Mouse (Mus musculus) megakaryocyte-erythroid progenitor cell, adult 5-6 weeks (primary cell): ENCODE measurements around the gene Stard10. TPM values are rescaled to one million over a fixed set of nuclear protein-coding genes. Genes with fewer than 3 reads are reported as not detected.

ENCODE experiments used
- ATAC-seq: replicated peaks from 2 replicates; pipeline ENCODE4 v1.8.0; 2016; ENCODE audit warnings: mild to moderate bottlenecking, inconsistent platforms; ENCODE audit not compliant: severe bottlenecking, poor library complexity, low FRiP score, low TSS enrichment
- total RNA-seq, 2 experiments: library from RNA; stranded (forward) in 1 of 2; stranded (reverse) in 1 of 2; fragments of 200-1000, 215-1000 nt in 1 of 2; fragments of >200 nt in 1 of 2; fragmentation: Nextera tagmentation in 1 of 2; gene quantifications; 2 replicates each; pipeline ENCODE4 v1.2.3; 2014 to 2017

The Stard10 gene
- total RNA-seq, 2 experiments from 2014 or later = 198 to 310 TPM

DNA sequence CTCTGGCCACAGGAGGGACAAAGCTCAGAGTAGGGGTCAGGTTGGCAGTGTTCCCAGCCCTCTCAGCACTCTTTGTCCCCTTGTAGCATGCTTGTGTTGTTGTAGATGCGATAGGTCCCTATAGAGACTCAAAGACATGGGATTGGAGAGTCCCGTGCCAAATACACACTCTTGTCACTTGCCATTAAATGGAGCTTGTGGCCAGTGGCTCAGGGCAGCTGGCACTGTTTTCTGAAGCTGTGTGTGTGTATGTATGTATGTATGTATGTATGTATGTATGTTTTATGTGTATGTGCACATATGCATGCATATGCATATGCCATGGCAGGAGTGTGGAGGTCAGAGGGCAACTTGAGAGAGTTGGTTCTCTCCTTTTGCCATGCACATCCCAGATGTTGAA lies 10.9 kb downstream of the Stard10 start:
- ATAC-seq = no peak

DNA sequence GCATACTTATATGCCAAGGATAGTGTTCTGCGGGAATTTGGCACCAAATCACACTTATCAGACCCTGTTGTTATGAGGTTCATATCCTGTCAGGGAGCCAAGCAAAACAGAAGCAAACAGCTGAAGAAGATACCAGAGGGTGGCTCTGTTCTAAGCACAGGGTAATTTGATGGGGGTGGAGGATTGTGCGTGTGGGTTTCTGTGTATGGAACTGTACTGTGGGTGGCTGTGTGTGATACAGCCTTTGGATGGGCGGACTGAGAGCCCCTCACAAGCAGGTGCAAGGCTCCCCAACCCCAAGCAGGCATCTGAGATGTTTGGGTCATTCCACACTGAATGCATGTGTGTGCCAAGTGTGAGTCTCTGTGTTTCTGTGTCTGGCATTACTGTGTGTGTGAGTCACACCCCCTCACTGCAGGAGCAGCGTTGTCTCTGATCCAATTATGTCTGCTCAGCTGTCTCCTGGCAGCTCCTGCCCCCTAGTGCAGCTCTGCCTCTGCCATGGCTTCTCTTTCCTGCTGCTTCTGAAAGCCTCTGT lies 11.8 kb downstream of the Stard10 start:
- peak; percentile 48 for ATAC-seq

DNA sequence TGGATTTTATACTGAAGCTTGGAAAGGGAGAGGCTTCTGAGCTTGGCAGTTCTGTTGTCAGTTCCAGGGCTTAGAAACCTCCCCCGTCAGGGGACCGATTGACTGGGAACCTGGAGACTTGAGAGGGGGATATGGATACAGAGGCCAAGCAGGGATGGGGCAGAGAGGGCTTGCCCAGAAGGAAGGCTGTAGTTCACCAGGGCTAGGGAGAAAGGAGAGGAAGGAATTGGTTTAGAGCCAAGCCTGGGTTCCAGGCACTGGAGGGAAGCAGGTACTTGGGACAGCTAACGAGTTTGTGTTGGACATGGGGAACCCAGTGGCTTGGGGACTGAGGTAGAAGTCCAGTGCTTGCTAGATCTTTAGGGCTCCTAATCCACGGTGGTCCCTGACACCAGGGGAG lies 12.7 kb downstream of the Stard10 start:
- no peak for ATAC-seq

DNA sequence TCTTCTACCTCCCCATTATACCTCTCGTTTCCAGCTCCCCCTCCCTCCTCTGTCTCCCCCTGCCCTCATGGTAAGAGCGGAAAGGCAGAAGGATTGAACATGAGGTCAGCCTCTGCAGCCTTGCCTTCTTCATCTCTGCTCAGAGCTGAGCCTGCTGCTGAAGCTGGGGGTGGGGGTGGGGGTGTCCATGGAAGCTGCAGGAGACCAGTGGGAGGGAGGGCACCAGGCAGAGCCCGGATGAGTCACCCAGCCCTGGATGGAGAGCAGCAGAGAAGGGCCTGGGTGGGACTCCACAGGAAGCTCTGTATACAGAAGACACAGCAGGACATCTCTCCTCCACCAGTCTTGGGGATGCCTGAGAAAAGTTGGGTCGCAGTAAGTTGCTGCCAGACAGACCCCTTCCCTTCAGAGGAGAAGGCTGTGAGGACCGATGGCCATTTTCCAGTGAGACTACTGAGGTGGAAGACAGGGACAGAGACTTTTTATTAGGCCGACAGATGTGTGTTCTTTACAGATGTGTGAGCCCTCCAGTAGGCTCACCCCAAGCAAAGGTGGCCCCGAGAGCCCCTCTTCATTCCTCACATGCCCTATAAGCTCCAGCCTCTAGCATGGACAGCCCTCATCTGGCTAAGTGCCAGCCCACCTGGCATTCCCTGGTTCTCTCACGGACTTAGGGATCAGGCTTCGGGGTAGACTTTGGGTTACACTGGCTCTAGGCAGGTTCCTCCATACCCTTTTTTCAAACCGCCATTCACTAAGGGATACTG lies 13.4 kb downstream of the Stard10 start:
- no peak for ATAC-seq

DNA sequence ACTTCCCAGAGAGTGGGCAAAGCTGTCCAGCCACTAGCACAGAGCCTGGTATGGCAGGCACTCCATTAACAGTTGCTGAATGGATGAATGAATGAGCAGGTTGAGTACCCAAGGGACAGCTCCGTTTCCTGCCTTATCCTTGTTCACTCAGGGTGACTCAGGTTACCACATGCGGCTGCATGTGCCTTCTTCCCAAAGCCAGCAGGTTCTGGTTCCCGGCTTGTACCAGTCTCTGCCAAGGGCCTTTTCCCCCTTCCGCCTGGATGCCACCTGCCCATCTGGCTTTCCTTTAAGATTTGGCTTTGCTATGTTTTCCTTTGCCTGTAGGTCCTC lies 13.9 kb downstream of the Stard10 start:
- no peak for ATAC-seq

DNA sequence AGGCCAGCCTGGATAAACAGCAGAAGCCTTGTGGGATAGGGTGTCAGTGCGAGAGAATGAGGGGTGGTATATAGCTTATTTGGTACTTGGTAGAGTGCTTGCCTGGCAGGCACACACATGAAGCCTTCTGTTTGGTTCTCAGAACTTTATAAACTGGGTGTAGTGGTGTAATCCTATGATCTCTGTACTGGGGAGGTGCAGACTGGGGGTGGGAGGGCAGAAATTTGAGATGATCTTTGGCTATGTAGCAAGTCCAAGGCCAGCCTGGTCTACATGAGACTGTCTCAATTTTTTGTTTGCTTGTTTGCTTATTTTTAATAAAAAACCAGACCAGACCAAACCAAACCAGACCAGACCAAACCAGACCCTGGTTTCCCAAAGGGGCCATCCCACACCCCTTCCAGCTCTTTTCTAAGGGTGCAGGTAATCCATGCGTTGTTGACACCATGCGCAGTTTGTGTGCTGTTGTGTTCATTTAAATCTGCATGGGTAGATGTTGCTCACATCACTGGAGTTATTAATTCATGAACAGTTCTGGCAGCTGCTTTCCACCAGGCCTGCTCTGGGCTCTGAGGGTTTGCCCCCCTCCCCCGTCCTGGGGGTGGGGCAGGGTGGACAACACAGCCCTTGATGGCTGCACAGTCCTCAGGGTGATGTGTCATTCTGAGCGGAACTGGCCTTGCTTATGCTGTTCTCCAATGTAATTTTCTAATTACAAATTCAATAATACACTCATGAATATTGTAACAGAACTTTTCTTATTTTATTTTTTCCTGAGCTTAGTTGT lies 15.4 kb downstream of the Stard10 start:
- no peak for ATAC-seq

DNA sequence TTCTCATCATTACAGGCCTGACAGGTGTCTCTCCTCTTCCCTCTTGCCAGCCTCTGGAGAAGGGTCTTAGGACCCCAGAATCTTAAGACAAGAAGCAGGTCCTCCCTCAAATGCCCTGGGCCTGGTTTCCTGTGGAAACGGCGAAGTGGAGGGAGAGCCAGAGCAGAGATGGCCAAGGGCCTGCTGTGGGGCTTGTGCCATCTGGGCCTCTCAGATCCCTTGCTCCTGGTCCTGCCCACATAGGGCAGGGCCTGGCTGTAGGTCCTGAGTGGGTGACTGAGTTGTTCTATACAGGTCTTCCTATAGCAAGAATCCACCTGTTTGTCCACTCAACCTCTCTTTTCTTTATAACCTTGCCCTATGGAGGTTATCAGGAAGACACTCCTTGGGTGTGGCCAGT lies 18.3 kb downstream of the Stard10 start:
- ATAC-seq = no peak

DNA sequence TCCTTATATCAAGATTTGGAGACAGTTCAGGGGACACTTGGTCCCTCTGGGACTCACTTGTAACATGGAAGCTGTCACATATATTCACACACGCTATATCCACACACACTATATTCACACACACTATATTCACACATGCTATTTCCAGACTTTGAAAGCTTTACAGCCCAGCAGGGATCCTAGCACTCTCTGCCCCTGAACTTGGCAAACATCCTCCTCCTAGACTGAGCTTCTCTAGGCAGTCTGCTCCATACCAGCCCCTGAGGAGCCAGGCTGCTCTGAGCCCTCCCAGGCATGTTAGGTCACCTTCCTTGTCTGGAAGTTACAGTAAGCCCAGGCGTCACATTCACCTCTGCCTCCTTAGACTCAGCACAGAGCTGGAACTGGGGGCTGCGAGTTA lies 19.8 kb downstream of the Stard10 start:
- no peak for ATAC-seq

DNA sequence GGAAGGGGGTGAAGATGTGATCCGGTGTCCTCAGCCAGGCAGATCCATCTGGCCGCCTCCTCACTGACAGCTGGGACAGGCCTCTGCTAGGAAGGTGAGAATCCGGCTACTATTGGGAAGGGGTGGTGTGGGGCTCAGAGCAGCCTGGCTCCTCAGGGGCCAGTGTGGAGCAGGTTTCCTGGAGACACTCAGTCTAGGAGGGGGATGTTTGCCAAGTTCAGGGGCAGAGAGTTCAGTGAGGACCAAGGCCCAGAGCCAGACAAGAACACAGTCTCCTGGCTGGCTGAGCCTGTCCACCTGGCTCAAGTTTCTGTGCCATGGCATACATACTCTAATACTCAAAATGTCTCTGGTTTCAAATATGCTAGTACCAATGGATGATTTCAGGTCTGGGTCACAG lies 20.5 kb downstream of the Stard10 start:
- ATAC-seq = no peak

DNA sequence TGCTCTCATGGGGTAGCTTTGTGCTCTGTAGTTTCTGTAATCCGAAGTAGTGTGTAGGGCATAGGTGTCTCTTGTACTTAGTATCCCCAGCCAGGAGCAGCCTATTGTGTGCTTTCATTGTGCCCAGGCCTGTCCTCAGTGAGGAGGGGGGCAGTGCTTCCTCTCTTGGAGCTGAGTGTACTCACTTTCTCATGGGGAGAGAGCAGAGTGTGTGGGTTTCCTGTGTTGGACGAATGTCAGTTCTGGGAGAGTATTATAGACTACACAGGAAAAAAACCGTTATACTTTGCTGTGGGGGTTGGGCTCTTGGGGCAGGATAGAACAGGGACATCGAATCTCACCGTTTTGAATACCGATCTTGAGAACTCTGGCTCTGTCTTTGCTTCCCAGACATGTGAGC lies 24.5 kb downstream of the Stard10 start:
- no peak for ATAC-seq

DNA sequence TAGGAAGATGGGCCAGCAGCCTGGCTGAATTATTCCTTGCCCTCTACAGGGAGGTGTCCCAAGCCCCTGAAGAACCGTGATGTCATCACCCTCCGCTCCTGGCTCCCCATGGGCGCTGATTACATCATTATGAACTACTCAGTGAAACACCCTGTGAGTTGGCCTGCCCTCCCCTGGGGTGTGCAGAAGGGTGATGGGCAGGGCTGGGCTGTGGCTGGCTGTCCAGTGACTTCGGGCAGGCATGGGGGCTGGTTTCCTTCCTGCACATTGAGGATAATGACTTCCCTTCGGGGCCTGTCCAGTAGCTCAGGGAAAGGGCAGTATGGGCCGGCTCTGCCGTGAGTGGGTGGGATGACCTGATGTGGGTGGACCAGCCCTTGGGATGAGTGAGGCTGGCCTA lies 26.2 kb downstream of the Stard10 start:
- ATAC-seq = no peak

DNA sequence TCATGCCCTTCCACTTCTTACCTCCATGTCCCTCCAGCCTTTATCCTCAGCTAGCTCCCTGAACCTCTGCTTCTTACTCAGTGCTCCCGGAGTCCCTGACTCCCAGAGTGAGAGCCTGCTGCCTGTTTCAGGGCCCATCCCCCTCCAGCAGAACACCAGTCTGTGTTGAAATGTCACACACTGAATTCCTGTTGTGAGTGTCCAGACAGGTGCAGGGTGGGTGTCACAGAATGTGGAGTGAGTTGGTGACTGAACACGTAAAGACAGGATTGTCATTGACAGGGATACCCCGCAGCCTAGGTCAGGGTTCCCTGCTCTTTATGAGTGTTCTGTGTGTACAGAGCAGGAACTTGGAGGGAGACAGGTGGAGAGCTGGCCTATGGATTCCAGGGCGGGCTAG lies 28.0 kb downstream of the Stard10 start:
- ATAC-seq = no peak

DNA sequence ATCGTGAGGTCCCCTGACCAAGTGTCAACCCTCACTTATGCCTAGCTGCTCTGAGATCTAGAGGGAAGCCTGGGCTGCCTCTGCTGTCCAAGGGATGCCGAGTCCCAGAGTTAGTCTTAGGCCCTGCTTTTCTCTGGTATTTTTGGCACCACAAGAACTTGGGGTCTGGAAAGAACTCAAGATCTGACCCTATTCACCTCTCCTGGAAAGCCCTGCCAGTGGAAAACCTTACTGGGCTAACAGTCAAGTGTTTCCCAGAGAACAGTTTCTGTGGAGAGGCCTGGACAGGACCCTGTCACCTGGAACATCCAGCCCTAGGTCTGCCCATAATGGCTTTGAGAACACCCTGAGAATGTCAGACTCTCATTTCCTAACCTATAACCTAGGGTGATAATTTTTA lies 30.1 kb downstream of the Stard10 start:
- no peak for ATAC-seq

DNA sequence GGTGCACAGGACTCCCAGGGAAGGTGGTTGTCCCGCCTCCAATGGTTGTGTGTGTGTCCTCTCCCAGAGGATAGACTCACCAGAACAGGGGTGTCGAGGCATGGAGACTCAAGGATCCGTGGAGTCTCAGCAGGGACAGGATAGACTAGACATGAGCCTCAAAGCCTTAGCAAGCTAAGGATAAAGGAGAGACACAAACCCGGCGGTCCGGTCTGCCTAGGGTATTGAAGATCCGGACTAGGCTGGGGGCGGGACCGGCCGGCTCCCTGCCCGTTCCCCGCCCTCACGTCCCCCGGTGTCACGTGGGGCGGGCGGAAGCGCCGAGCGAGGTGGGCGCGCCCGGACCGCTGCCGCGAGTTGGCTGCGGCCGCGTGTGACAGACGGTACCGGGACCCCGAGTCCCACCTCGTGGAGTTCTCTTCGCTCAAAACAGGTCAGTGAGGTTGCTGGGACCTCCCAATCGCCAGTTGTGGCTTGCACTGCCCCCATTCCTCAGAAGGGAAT lies 30.9 kb downstream of the Stard10 start, which contains the start of gene Arap1:
Gene Arap1 (plus strand): TSS at position 301 of the 504 bp plus-strand sequence.
- ATAC-seq = peak; percentile 73

DNA sequence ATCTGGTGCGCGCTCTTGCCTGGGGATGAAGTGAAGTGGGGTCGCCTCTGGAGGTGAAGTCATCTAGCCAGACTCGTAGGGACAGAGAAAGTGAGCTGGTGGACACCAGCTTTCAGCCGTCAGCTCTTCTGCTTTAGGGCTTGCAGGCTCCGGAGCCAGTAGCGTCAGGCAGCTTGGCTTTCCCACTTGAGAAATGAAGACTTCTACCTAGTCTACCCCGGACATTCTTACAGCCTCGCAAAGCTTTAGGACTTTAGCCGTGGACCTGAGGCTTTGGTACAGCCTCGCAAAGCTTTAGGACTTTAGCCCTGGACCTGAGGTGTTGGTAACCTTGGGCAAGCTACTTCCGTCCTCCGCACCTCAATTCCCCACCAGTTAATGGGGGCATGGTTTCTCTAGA lies 31.4 kb downstream of the Stard10 start:
- ATAC-seq = no peak

DNA sequence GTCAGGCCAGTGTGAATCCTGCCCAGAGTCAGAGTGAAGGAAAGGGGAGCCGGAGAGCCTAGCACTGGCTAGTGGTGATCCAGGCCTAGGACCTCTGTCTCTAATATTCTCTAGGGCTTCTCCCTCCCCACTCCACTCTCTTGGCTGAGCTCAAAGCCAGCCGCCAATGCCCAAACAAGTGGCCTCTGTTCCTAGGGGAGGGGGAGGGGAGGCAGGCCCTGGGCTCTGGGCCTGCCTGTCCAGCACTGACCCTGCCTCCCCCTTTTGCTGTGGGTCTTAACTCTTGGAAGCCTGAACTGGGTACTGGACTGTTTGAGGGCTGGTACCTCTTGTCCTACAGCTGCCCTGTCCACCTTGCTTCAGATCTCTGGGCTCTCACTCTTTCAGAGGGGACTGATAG lies 33.0 kb downstream of the Stard10 start:
- ATAC-seq = no peak

DNA sequence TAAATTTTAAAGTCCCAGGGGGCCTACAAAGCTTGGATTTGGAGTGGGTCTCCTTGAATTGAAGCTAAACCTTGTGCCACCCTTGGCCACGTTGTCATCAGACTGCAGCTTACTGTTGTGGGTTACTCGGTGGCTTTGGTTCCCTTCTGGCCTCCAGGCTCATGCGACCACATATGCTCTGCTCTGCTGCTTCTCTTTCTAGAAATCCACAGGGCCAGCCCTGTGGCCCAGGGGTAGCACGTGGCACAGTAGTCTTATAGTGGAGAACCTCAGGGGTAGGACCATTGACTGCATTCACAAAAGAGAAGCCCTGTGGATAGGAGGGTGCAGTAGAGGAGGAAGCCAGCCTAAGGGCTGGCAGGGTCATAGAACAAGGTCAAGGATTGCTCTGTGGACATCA lies 35.5 kb downstream of the Stard10 start:
- ATAC-seq = no peak

DNA sequence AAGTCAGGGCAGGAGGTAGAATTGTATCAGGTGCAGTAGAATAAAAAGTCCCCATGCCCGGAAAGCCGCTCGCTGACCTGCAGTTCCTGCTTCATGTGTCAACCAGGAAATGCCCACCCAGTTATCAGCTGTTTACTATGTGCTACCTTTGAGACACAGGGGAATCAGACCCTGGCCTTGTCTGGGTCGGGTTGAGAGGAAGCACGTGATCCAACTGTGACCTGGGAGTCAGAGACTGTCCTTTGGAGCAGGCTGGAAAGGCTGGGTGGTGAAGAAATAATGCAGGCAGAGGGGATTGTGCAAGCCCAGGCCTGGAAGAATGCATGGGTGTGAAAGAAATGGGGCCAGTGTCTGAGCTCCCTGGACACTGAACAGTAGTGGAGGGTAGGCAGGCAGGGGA lies 37.5 kb downstream of the Stard10 start:
- no peak for ATAC-seq

DNA sequence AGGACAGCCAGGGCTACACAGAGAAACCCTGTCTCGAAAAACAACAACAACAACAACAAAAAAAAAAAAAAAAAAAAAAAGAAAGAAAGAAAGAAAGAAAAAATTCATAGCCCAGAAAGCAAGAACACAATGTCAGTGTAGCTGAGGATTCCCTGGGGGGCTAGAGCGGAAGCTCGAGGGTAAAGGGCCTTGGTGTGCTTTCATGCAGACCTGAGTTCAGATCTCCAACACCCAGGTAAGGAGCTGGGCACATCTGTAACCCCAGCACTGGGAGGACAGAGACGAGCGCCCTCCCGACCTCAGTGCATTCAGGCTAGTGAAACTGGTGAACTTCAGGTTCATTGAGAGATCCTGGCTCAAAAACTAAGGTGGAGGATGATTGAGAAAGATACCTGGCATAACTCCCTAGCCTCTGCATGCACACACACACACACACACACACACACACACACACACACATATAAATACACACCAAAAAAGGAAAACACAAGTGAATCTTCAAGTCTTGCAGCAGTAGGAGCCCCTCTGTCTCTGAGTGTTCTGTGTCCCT lies 38.7 kb downstream of the Stard10 start:
- ATAC-seq = no peak

DNA sequence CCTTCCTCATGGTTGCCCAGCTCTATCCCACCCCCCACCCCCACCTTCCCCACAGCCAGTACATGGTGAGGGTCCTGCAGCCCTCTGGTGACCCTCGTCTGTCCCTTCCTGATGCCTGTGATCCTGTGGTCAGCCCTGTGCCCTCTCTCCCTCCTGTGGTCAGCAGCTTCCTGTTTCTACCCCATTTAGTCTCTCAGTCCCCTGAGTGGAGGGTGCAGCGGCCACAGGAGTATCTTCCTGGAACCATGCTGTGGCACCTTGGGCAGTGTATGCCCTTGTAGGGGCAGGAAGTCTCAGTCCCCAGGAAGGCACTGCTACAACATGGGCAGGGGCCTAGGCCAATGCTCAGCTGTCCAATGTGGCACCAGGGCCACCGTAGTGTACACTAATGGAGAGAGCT lies 40.0 kb downstream of the Stard10 start:
- ATAC-seq = no peak
